Mouse (Mus musculus) adrenal gland, adult 8-10 months (tissue): ENCODE results near the gene Fads3. TPM values are rescaled to one million over a fixed set of nuclear protein-coding genes. Genes with fewer than 3 reads are reported as not detected.

Source experiments
- DNase-seq: peaks from one replicate; pipeline ENCODE4 v3.0.0; 2022
- total RNA-seq, 4 experiments: library from RNA; stranded (reverse); gene quantifications; 2 replicates each; pipeline ENCODE4 v1.2.4; 2022

Gene Fads3
- 10 to 100 TPM in 3 of 4 experiments, 1 to 10 TPM in 1; 9.9 to 55.1 (median 22.0) TPM for total RNA-seq

DNA sequence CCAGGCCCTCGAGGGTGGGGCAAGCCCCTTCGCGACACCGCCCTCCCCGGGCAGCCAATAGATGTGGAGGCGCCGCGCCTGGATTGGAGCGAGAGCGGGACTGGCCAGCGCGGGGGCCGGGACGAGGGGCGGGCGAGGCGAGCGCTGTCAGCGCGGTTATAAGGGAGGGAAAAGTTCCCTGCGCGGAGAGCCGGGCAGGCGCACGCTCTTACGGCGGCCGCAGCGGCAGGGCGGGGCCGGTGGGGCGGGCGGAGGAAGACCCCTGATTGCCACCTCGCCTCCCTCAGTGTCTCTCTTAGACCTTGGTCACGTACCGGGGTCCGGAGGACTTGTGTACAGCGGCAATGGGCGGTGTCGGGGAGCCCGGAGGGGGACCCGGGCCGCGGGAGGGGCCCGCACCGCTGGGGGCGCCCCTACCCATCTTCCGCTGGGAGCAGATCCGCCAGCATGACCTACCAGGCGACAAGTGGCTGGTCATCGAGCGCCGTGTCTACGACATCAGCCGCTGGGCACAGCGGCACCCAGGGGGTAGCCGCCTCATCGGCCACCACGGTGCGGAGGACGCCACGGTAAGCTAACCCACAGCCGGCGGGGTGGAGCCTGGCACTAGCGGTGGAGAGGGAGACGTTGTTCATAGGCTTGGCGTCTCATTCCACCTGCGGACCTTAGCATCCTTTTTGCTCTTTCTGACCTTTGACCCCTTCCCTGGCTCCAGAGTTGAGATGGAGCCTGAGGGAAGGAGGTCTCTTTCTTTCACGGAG lies at the start of gene Fads3:
Gene Fads3 (plus strand): TSS at position 182 of the 761 bp plus-strand sequence.
- DNase-seq = peak; percentile 71

DNA sequence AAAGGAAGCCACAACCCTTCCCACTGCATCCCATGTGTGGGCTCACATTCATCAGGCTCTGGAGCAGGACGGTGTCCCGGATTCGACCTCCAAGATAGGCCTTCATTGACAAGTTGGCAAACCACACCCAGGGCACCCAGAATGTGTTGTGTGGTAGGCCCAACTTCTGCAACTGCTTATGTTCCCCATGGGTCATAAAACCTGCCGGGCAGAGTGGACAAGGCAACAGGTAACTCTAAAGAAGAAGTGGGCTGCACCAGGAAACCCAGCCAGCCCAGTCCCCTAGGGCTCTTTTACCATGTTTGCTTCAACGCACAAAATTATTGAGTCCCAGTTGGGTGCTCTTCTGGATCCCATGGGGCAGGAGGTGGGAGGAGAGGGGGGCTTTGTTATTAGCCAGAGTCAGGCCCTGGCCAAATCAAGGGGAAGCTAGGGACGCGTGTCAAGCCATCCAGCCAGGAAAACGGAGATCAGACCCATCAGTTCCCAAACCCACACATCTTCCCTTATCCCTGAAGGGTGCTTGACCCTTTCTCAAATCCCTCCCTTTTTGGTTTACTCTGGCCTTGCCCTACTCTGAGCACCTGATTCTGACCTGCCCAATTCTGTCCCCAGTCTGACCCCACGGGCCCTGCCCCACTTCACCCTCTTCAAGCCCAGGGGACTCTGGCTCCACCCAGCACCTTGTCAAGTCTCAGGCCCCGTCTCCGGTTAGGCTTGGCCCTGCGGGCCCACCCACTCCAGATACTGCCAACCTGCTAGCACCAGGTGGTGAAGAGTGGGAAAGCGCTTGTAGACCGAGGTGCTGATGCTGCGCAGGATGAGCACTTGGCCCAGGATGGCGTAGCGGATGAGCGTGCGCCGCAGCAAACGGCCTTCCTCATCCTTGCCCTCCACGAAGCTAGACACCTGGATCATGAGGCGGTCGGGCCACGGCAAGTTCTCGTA lies 49.1 kb upstream of the Fads3 start:
- no peak for DNase-seq

DNA sequence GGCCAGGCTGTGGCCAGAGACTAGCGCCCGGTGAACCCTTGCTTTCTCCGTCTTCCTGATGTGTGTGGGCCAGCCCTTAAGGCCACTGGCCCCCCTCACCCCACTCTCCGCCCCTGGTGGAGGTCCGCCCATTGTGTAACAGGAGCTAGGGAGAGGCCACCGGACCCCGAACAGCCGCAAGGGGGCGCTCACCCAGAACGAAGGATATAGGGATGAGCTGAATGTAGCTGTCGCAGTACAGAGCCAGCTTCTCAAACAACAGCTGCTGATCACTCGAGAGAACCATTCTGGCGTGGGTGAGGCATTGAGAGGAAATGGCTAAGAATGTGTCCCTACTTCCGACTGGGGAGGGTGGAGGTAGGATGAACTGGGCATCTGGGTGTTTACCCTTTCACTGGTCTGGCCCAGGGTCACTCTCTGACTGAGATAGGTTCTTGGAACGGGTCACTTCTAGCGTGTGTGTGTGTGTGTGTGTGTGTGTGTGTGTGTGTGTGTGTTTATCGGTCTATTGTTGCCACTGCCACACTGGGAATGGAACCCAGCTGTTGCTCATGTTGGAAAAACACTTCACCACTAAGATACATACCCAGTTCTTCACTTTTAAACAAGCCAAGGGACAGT lies 48.2 kb upstream of the Fads3 start:
- peak; percentile 79 for DNase-seq

DNA sequence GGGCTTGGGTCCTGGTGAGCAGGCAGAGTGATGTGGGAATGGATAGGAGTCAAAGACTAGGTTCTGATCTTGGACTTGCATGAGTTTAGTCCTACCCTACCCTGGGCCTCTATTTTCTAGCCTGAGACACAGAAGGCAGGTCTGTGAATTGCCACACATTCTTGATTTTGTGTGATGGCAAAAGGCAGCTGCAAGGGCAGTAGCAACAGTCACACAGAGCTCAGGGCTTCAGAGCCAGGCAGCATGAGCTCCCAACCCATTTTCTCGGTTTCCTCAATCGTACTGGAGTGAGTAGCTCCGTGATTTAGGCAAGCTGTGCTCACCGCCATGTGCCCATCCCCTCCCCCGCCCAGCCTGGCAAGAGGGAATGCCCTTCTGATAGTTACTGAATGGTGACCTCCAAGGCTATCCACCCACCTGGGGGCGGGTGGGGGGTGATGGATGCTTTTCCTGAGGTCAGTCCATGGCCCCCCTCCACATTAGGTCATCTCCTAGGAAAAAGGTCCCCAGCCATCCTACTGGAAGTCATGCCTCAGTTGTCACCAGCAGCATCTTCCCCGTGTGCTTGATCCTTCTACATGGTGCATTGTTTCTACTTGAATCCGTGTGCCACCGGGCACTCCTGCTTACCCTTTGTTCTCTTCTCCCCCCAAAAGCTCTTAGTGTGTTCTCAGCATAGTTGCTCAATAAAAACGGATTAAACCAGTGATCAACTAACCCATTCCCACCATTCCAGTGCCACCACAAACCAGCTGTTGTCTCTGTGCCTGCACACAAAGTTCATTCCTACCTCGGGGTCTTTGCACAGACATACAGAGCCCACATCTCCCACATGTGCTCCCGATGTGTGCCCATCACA lies 43.9 kb upstream of the Fads3 start:
- no peak for DNase-seq

DNA sequence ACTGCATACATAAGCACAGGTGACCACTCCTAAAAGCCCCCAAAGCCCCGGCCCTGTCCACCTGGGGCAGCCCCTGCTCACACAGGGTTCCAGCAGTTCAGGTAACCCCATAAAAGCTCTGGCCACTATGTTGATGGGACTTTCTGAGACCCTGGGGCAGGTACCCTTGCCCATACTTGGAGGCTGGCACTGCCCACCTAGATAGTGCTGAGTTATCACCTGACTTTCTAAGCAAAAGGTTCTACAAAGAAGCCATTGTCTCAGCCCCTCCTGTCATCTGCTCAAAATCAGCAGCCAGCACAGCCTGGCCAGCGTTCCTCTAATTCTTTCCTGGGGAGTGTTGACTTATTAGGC lies 43.3 kb upstream of the Fads3 start:
- DNase-seq = no peak

DNA sequence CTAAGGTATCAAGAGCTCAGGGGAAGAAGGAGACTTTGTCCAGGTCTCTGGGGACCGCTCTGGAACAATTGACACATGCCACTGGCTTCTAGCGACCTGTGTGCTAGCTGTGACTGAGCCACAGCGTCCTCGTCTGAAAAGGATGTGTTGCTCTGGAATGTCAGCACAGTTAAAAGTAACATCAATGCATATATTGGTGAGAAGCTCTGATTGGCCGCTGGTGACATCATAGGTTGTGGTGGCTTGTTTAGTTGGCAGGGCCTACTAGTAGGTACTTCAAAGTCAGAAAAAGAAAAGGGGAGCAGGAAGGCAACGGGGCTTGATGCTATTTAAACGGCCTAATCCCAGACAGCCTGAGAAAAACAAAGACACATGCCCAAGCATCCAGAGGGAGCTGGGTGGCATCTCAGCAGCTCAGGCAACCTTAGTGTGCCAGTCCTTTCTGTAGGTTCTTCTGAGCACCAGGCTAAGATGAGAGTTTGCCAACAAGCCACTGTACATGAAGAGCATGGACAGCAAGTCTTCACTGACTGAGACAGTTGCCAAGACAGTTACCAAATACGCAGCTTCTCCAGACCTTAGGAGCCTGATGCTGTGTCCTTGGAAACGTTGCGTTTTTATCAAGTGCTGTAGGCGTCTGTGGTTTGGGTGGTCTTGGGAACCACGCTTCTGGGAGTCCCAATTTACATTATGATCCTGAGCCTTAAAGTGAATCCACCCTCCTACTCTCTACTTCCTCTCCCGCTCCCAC lies 42.5 kb upstream of the Fads3 start:
- DNase-seq = no peak

DNA sequence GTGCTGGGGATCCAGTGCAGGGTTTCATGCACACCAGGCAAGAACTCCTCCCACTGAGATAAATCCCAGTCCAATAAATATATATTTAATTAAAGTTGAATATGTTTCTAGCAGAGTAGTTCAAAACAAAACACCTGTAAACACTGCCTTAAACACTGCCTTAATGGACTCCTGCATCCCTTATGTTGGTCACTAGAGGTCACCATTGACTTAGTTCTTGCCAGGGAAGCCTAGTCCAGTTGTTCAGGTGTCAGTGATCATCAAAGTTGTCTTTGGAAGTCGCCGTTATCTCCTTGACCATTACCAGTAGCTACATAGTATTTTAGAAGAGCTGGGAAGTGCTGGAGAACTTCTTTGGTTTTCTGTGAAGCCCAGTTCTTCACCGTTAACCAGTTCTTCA lies 41.0 kb upstream of the Fads3 start:
- DNase-seq = no peak

DNA sequence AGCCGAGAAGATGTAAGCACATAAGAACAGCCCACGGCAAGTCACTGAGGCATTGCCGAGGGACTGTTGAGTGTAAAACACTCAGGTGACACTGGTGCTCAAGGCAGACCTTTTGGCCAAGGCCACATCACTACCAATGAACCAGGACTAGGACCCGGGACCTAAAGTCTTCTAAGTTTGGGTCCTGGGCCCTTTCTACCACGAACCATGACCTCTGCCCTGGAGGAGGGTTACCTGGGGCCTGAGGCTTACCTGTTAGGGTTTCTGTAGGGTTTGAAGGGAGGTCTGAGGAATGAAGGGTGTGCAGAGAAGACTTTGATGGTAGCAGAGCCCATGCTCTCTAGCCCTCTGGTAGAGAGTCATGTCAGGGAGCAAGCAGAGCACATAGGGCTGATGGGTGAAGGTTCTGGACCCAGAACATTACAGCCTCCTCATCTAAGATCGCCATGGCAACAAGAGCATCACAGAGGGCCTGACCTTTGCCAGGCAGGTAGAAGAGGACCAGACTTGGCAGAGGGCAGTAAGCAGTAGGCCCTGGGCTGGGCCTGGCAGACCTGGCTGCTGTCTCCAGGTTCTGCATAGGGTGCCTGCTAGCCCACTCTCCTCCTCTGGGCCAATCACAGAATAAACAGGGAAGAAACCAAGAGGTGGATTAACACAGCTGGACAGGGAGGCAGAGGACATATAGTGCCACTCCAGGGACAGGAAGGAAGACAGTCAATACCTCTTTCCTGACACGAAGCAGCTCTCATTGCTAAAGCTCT lies 40.0 kb upstream of the Fads3 start, which contains the start of the genes Best1 and Rab3il1:
Gene Best1 (minus strand): TSS at position 428 of the 764 bp plus-strand sequence.
Gene Rab3il1 (plus strand): TSS at position 464 of the 764 bp plus-strand sequence.
- no peak for DNase-seq

DNA sequence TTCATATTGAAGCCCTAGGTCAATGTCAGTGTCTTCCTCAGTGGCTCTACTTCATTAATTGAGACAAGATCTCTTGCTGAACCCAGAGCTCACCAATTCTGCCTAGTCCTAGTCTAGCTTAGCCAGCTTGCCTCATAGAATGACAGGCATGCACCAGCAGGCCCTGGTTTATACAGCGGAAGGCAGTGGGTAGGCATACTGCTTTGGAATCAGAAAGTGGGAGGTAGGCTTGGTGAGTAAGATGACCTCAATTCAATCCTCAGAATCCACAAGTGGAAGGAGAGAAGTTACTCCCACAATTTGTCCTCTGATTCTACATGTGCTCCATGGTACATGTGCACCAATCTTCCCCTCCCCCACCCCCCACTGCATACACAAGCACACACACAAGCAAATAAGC lies 37.7 kb upstream of the Fads3 start:
- DNase-seq = no peak

DNA sequence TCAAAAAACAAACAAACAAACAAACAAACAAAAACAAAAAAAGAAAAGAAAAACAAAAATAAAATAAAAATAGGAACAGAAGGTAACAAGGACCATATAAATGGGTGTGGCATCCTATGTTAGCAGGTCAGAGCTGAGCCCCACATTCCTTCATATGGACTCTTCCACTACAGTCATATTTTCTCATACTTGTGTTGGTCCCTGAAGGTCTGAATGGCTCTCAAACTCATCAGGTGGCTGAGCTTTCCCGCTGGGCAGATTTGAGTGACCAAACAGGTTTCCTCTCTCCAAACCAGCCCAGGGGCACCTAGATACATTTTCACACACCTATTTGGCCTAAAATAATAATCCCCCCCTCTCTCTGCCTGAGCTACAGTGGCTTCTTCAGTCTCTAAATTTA lies 30.0 kb upstream of the Fads3 start:
- no peak for DNase-seq

DNA sequence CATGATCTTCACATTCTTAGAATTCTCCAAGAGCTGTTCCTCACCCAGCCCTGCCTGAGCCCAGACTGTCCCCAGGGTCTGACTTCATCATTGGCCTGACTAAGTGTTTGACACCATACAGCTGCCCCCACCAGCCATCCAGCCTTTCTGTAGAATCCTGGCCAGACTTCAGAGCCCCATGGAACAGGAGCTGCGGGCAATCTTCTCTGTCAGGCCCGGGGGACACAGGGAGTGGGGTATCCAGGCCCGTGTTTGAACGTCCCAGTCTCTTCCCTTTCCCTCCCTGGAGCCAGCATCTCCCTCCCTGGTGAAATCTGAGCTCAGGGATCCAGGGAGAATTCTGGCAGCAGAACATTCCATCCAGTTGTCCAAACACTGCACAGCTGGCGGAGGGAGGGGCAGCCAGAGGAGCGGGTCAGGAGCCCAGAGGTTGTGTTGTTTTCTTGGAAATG lies 28.5 kb upstream of the Fads3 start:
- no peak for DNase-seq

DNA sequence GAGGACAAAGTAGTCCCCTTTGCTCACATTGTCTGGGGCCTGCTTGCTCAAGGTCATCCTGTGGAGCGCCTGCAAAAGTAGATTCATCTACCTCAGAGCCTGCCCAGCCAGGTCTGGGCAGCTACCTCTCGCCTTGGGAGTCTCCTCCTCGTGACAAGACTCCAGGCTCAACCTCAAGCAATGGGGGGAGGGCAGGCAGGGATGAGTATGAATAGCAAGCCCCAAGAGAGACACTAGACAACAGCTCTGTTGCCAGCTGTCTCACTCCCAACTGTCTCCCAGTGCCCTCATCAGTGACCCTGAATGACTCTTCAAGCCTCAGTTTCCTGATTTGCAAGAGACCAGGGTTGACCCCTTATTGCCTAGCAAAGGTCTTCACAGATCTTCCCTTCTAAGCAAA lies 28.0 kb upstream of the Fads3 start:
- DNase-seq = no peak

DNA sequence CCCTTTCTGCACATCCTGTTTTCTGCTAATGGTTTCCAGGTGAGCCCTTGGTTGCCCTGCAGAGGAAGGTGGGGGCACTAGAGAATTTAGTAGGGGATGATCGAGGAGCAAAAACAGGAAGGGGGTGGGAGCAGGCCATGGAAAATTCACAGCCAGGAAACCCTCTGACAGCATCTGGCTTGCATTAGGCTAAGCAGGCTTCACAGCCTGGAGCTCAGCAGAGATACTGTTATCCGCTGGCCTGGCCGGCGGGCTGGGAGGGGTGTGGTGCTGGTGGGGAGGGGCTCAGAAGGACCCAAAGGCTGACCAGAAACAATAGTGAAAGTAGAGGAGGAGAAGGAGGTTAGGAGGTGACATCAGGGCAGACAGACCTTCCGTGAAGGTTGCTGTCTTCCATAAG lies 27.5 kb upstream of the Fads3 start:
- DNase-seq = no peak

DNA sequence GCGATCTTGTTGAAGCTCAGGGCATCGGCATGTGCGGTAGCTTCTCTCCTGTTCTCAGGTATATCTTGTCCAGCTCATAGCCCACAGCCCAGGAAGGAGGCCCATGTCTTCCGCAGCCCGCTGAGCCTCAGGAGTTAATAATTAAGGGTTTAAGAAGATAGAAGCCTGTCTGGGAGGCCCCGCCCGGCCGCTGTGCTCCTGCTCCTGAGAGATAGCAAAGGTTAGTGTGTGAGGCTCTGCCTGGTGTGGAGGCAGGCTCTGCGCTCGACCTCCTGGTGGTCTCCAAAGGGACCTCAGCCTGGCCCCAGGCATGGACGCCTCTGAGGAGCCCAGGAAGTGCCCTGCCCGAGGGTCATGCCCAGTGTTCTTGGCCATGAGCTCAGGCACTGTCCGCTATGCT lies 26.5 kb upstream of the Fads3 start:
- DNase-seq = no peak

DNA sequence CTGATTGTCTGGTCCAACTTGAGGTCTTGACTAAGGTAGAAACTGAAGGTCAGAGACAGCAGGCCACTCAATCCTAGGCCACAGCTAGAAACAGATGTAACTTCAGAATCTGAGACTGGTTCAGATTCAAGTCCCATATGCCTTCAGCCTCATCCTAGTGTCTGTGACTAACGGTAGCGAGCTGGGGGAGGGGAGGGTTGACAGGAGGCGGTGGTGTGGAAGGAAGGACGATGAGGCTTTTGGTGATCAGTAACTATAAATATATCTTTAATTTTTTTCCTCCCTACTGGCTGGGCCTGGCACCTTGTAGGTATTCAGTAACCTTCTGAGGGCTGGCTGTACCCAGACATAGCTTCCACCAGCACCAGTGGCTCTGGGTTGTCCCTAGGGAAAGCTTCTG lies 25.9 kb upstream of the Fads3 start:
- no peak for DNase-seq

DNA sequence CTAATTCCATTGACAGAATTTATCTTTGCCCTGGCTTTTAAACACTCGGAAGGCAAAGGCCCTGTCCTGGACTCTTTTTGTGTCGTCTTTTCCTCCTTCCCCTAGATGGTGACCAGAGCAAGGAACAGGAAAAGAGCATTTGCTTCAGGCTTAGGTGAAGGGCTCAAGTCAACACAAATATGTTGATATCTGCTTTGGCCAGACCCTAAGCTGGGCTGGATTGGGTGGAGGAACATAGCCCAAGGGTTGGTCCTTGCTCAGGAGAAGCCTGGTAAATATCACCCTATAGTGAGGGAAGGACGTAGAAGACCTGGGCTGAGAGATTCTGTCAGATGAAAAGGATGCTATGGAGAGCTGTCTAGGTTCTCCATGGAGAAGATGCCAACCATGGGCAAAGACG lies 25.2 kb upstream of the Fads3 start:
- no peak for DNase-seq

DNA sequence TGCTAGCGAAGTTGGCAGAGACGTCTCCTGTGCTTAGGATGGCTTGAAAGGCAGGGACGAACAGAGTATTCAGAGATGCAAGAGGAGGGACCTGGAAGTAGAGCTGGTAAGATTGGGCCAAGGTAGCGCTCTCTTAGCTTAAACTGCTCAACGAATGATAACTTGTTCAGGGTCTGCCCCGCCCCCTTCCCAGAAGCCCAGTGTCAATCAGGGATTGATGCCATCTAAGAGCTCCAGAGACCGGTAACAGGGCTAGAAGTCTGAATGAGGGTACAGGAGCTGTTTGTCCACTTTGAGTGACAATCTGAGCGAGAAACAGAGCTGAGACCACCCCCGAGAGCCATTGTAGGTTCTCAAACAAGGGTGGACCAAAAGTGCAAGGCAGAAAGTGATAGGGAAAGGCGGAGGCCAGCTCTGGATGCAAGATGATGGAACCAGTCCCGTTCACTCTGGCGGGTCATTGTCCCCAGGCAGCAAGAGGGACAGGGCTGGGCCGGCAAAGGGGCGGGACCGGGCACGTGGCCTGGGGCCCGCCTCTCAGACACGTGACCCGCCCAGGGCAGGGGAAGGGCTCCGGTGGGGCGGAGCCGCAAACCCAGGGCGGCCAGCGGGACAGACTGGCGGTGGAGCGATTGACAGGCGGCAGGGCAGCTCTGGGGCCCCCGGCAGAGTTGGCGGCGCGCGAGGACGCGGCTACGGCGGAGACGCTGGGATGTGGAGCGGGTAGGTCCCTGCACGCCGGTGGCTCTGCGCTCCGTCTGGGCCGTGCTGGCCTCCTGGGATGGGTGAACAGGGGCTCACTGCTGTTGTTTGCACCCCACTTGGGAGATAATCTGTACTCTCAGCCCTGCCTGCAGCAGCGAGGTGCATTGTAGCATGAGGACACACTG lies 23.5 kb upstream of the Fads3 start:
- peak; percentile 90 for DNase-seq

DNA sequence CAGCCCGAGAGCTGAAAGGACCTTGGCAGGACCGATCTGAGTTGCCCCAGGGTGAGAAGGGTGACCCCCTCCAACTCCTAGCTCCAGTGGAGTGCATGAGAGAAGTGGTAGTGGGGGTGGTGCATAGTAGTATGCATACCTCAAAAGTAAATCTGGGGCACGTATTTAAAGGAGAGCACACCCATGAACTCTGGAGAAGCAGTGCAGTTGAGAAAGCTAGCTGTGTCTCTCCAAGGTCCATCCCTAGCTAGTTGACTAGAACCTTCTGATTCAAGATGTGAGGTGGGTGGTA lies 22.9 kb upstream of the Fads3 start:
- no peak for DNase-seq

DNA sequence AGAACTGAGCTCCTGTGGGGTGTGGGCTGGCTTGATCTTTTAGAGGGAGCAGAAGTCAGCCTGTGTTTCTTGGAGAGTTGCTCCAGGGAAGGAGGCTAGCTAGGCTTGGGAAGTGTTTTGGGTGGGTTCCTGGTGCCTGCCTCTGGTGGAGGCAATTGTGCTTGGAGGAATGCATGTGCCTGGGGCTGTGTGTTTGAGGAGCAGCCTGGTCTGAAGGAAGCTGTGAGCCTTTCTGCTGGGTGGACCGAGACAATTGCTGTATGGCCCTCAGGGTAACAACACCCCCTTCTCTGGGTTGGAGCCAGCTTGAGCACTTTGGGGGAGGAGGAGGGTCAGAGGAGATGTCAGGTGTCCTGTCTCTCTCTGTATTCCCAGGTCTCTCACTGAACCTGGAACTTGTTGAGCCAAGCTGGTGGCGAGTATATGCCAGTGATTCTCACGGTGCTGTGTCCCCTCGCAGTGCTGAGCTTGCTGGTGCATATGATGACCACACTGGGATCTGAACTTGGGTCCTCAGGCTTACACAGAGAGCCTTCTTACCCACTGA lies 22.1 kb upstream of the Fads3 start:
- no peak for DNase-seq
